Mouse (Mus musculus) urinary bladder, adult 2 months (tissue): ENCODE data around the gene Kremen2. TPM values are rescaled to one million over a fixed set of nuclear protein-coding genes. Genes with fewer than 3 reads are reported as not detected.
"Not testable (repeated sequence)": the region's sequence is repeated elsewhere in the genome, so short reads cannot be mapped to it uniquely, and the experiment has no call there.

ENCODE experiments used
- DNase-seq: peaks from one replicate; pipeline ENCODE4 v3.0.0; 2022; ENCODE audit warnings: low spot score
- polyA plus RNA-seq: library from polyadenylated mRNA; depleted of rRNA; stranded (reverse); fragments of >200 nt; gene quantifications from 2 replicates; pipeline ENCODE4 v1.2.3, GENCODE M21; 2012; rRNA removed

The Kremen2 gene
- 0.04 and 0.11 TPM in 2 replicates for polyA plus RNA-seq

- no peak for DNase-seq
Observed at GRCm38 (mm10) chr17:23745301-23746251, at the start of gene Kremen2. Kremen2 (minus strand) TSS chr17:23745833.

GRCm38 (mm10) chr17:23795323-23795722 is 49.7 kb upstream of the Kremen2 start:
- DNase-seq = no peak

- DNase-seq = no peak
Observed at GRCm38 (mm10) chr17:23791079-23791357, 45.4 kb upstream of the Kremen2 start.

GRCm38 (mm10) chr17:23790269-23791078 is 44.8 kb upstream of the Kremen2 start, which contains the start of gene Srrm2:
Srrm2 (plus strand) TSS chr17:23790532.
- DNase-seq = peak; percentile 55

- DNase-seq = no peak
Observed at GRCm38 (mm10) chr17:23789749-23790268, 44.2 kb upstream of the Kremen2 start.

GRCm38 (mm10) chr17:23788973-23789372 is 43.3 kb upstream of the Kremen2 start:
- DNase-seq = no peak

GRCm38 (mm10) chr17:23786510-23786931 is 40.9 kb upstream of the Kremen2 start:
- no peak for DNase-seq

- DNase-seq = peak; percentile 47
Observed at GRCm38 (mm10) chr17:23785561-23786471, 40.2 kb upstream of the Kremen2 start, which contains the start of gene Flywch2. Flywch2 (minus strand) TSS chr17:23786081.

- DNase-seq = no peak
Observed at GRCm38 (mm10) chr17:23783352-23783751, 37.7 kb upstream of the Kremen2 start.

- no peak for DNase-seq
Observed at GRCm38 (mm10) chr17:23778447-23778846, 32.8 kb upstream of the Kremen2 start.

GRCm38 (mm10) chr17:23777141-23777540 is 31.5 kb upstream of the Kremen2 start:
- DNase-seq = no peak

GRCm38 (mm10) chr17:23776216-23776615 is 30.6 kb upstream of the Kremen2 start:
- DNase-seq = no peak

GRCm38 (mm10) chr17:23774090-23774489 is 28.5 kb upstream of the Kremen2 start:
- peak; percentile 64 for DNase-seq

- DNase-seq = no peak
Observed at GRCm38 (mm10) chr17:23773676-23774075, 28.0 kb upstream of the Kremen2 start.

GRCm38 (mm10) chr17:23772219-23772556 is 26.6 kb upstream of the Kremen2 start:
- DNase-seq = not testable (repeated sequence)

GRCm38 (mm10) chr17:23771284-23772218 is 25.9 kb upstream of the Kremen2 start, which contains the start of gene Flywch1:
Flywch1 (minus strand) TSS chr17:23771602.
- peak; percentile 93 for DNase-seq

- DNase-seq = no peak
Observed at GRCm38 (mm10) chr17:23770896-23771283, 25.3 kb upstream of the Kremen2 start.

- no peak for DNase-seq
Observed at GRCm38 (mm10) chr17:23770493-23770892, 24.9 kb upstream of the Kremen2 start.

- no peak for DNase-seq
Observed at GRCm38 (mm10) chr17:23762976-23763375, 17.3 kb upstream of the Kremen2 start.

GRCm38 (mm10) chr17:23761155-23761554 is 15.5 kb upstream of the Kremen2 start:
- DNase-seq = no peak
